Mouse (Mus musculus): ENCODE measurements around the gene Akr1b3. TPM values are rescaled to one million over a fixed set of nuclear protein-coding genes. Genes with fewer than 3 reads are reported as not detected.

Gene Akr1b3
- polyA plus RNA-seq, 1 experiment from 2014 or later: 72.9 TPM

- ATAC-seq: no peak
- 92% methylated on average over 11 of the region's 11 CpGs for WGBS
- no peak overlapping the region for H3K9ac ChIP-seq (ENCODE audit: low read depth, low read length)
- no peak for TF ChIP-seq CTCF (IDR thresholded peaks at IDR 0.05; ENCODE audit: low read depth)
- H3K36me3 ChIP-seq (ENCODE audit: control insufficient read depth, insufficient read depth): peaks cover 41% of the 10 kb centered on the region
- H3K9me3 ChIP-seq (ENCODE audit: control insufficient read depth): no peaks in the 10 kb centered on the region
- no peak overlapping the region for H3K4me3 ChIP-seq (ENCODE audit: low read depth, low read length)
- H3K4me2 ChIP-seq (replicated peaks; ENCODE audit: low read depth): no peak overlapping the region
- H3K4me1 ChIP-seq (replicated peaks; ENCODE audit: control insufficient read depth, insufficient read depth, low read length): no peaks in the 10 kb centered on the region
- H3K27me3 ChIP-seq (replicated peaks; ENCODE audit: control insufficient read depth, insufficient read depth, low read length): no peaks in the 10 kb centered on the region
- no peak overlapping the region for H3K27ac ChIP-seq (ENCODE audit: low read depth, low read length)
Observed at GRCm38 (mm10) chr6:34310023-34310595, 7.2 kb downstream of the Akr1b3 start.

GRCm38 (mm10) chr6:34309526-34309925 is 7.8 kb downstream of the Akr1b3 start:
- Histone ChIP-seq H3K9me3 (ENCODE audit: control insufficient read depth) (no peaks in the 10 kb centered on the region), H3K27ac (ENCODE audit: low read depth, low read length) (no peak overlapping the region), H3K4me2 (replicated peaks; ENCODE audit: low read depth) (no peak overlapping the region), H3K4me1 (replicated peaks; ENCODE audit: control insufficient read depth, insufficient read depth, low read length) (no peaks in the 10 kb centered on the region), H3K4me3 (ENCODE audit: low read depth, low read length) (no peak overlapping the region), H3K27me3 (replicated peaks; ENCODE audit: control insufficient read depth, insufficient read depth, low read length) (no peaks in the 10 kb centered on the region), H3K36me3 (ENCODE audit: control insufficient read depth, insufficient read depth) (peaks cover 41% of the 10 kb centered on the region), H3K9ac (ENCODE audit: low read depth, low read length) (no peak overlapping the region)
- ATAC-seq: no peak
- WGBS: 93% methylated on average over 6 of the region's 6 CpGs
- no peak for TF ChIP-seq CTCF (IDR thresholded peaks at IDR 0.05; ENCODE audit: low read depth)

- no peak overlapping the region for H3K27ac ChIP-seq (ENCODE audit: low read depth, low read length)
- H3K4me3 ChIP-seq (ENCODE audit: low read depth, low read length): no peak overlapping the region
- no peaks in the 10 kb centered on the region for H3K27me3 ChIP-seq (replicated peaks; ENCODE audit: control insufficient read depth, insufficient read depth, low read length)
- ATAC-seq: no peak
- H3K9me3 ChIP-seq (ENCODE audit: control insufficient read depth): no peaks in the 10 kb centered on the region
- no peak overlapping the region for H3K9ac ChIP-seq (ENCODE audit: low read depth, low read length)
- TF ChIP-seq CTCF (IDR thresholded peaks at IDR 0.05; ENCODE audit: low read depth): no peak
- H3K36me3 ChIP-seq (ENCODE audit: control insufficient read depth, insufficient read depth): peaks cover 36% of the 10 kb centered on the region
- no peak overlapping the region for H3K4me2 ChIP-seq (replicated peaks; ENCODE audit: low read depth)
- H3K4me1 ChIP-seq (replicated peaks; ENCODE audit: control insufficient read depth, insufficient read depth, low read length): no peaks in the 10 kb centered on the region
- WGBS: 91% methylated on average over 6 of the region's 6 CpGs
Observed at GRCm38 (mm10) chr6:34306797-34307196, 10.5 kb downstream of the Akr1b3 start.

- TF ChIP-seq CTCF (IDR thresholded peaks at IDR 0.05; ENCODE audit: low read depth): no peak
- Histone ChIP-seq H3K4me2 (replicated peaks; ENCODE audit: low read depth) (no peak overlapping the region; the same call in 1 of the 2 replicates), H3K27ac (ENCODE audit: low read depth, low read length) (peak overlapping the region; percentile 21; the same call in 1 of the 2 replicates)
Observed at GRCm38 (mm10) chr6:34304675-34305241, 12.5 kb downstream of the Akr1b3 start.

GRCm38 (mm10) chr6:34297055-34297454 is 20.2 kb downstream of the Akr1b3 start:
- no peak overlapping the region for H3K4me3 ChIP-seq (ENCODE audit: low read depth, low read length)
- H3K9me3 ChIP-seq (ENCODE audit: control insufficient read depth): no peaks in the 10 kb centered on the region
- no peaks in the 10 kb centered on the region for H3K27me3 ChIP-seq (replicated peaks; ENCODE audit: control insufficient read depth, insufficient read depth, low read length)
- H3K36me3 ChIP-seq (ENCODE audit: control insufficient read depth, insufficient read depth): no peaks in the 10 kb centered on the region
- H3K9ac ChIP-seq (ENCODE audit: low read depth, low read length): no peak overlapping the region
- ATAC-seq: no peak
- H3K4me2 ChIP-seq (replicated peaks; ENCODE audit: low read depth): no peak overlapping the region
- no peaks in the 10 kb centered on the region for H3K4me1 ChIP-seq (replicated peaks; ENCODE audit: control insufficient read depth, insufficient read depth, low read length)
- 87% methylated on average over 3 of the region's 3 CpGs for WGBS
- no peak for TF ChIP-seq CTCF (IDR thresholded peaks at IDR 0.05; ENCODE audit: low read depth)
- no peak overlapping the region for H3K27ac ChIP-seq (ENCODE audit: low read depth, low read length)

More at GRCm38 (mm10) chr6:34304675-34305241, 12.5 kb downstream of the Akr1b3 start:
- Histone ChIP-seq H3K9me3 (ENCODE audit: control insufficient read depth) (no peaks in the 10 kb centered on the region), H3K36me3 (ENCODE audit: control insufficient read depth, insufficient read depth) (peaks cover 28% of the 10 kb centered on the region), H3K4me3 (ENCODE audit: low read depth, low read length) (no peak overlapping the region), H3K4me1 (replicated peaks; ENCODE audit: control insufficient read depth, insufficient read depth, low read length) (no peaks in the 10 kb centered on the region), H3K27me3 (replicated peaks; ENCODE audit: control insufficient read depth, insufficient read depth, low read length) (no peaks in the 10 kb centered on the region), H3K9ac (ENCODE audit: low read depth, low read length) (no peak overlapping the region)
- peak; percentile 90 for ATAC-seq
- WGBS: 28% methylated on average over 10 of the region's 10 CpGs

- no peaks in the 10 kb centered on the region for H3K4me1 ChIP-seq (replicated peaks; ENCODE audit: control insufficient read depth, insufficient read depth, low read length)
- TF ChIP-seq CTCF (IDR thresholded peaks at IDR 0.05; ENCODE audit: low read depth): no peak
- no peaks in the 10 kb centered on the region for H3K27me3 ChIP-seq (replicated peaks; ENCODE audit: control insufficient read depth, insufficient read depth, low read length)
- no peaks in the 10 kb centered on the region for H3K9me3 ChIP-seq (ENCODE audit: control insufficient read depth)
- no peak overlapping the region for H3K4me2 ChIP-seq (replicated peaks; ENCODE audit: low read depth)
- ATAC-seq: no peak
- 90% methylated on average over 9 of the region's 9 CpGs for WGBS
- no peak overlapping the region for H3K9ac ChIP-seq (ENCODE audit: low read depth, low read length)
- H3K36me3 ChIP-seq (ENCODE audit: control insufficient read depth, insufficient read depth): no peaks in the 10 kb centered on the region
- H3K27ac ChIP-seq (ENCODE audit: low read depth, low read length): no peak overlapping the region
- H3K4me3 ChIP-seq (ENCODE audit: low read depth, low read length): no peak overlapping the region
Observed at GRCm38 (mm10) chr6:34295437-34295836, 21.8 kb downstream of the Akr1b3 start.
